Mouse (Mus musculus): ENCODE measurements at regions not wholly inside any gene's neighbourhood (a gene's known extent, or its start where the extent isn't known, plus 50 kb on each side); places are given as distances from the start of the nearest gene placed in this dataset.

- Histone ChIP-seq H3K4me3 (replicated peaks; ENCODE audit: low read length) (no peak overlapping the region), H3K36me3 (ENCODE audit: insufficient read depth, low read length) (no peaks in the 10 kb centered on the region), H3K4me1 (replicated peaks; ENCODE audit: low read depth, low read length) (no peaks in the 10 kb centered on the region), H3K9me3 (ENCODE audit: low read length) (no peaks in the 10 kb centered on the region), H3K27me3 (ENCODE audit: insufficient read depth, low read length) (no peaks in the 10 kb centered on the region)
- TF ChIP-seq CTCF (conservative IDR thresholded peaks at IDR 0.05; ENCODE audit: low read length) (no peak), POU5F1 (IDR thresholded peaks at IDR 0.05; ENCODE audit: borderline replicate concordance, low read length) (no peak), NANOG (IDR thresholded peaks at IDR 0.05; ENCODE audit: borderline replicate concordance, low read length) (no peak)
Observed at GRCm38 (mm10) chr4:55984026-55984425, 451.8 kb upstream of the Klf4 start.

GRCm38 (mm10) chr4:55978539-55978938 lies 446.3 kb upstream of the Klf4 start:
- H3K9me3 ChIP-seq (ENCODE audit: low read length): no peaks in the 10 kb centered on the region
- no peaks in the 10 kb centered on the region for H3K4me1 ChIP-seq (replicated peaks; ENCODE audit: low read depth, low read length)
- no peak overlapping the region for H3K4me3 ChIP-seq (replicated peaks; ENCODE audit: low read length)
- no peak for TF ChIP-seq NANOG (IDR thresholded peaks at IDR 0.05; ENCODE audit: borderline replicate concordance, low read length)
- no peak for TF ChIP-seq CTCF (conservative IDR thresholded peaks at IDR 0.05; ENCODE audit: low read length)
- TF ChIP-seq POU5F1 (IDR thresholded peaks at IDR 0.05; ENCODE audit: borderline replicate concordance, low read length): no peak
- H3K27me3 ChIP-seq (ENCODE audit: insufficient read depth, low read length): no peaks in the 10 kb centered on the region
- H3K36me3 ChIP-seq (ENCODE audit: insufficient read depth, low read length): no peaks in the 10 kb centered on the region

- no peaks in the 10 kb centered on the region for H3K4me1 ChIP-seq (replicated peaks; ENCODE audit: low read depth, low read length)
- no peaks in the 10 kb centered on the region for H3K27me3 ChIP-seq (ENCODE audit: insufficient read depth, low read length)
- no peak overlapping the region for H3K4me3 ChIP-seq (replicated peaks; ENCODE audit: low read length)
- H3K9me3 ChIP-seq (ENCODE audit: low read length): no peaks in the 10 kb centered on the region
- no peak for TF ChIP-seq CTCF (conservative IDR thresholded peaks at IDR 0.05; ENCODE audit: low read length)
- no peak for TF ChIP-seq NANOG (IDR thresholded peaks at IDR 0.05; ENCODE audit: borderline replicate concordance, low read length)
- TF ChIP-seq POU5F1 (IDR thresholded peaks at IDR 0.05; ENCODE audit: borderline replicate concordance, low read length): no peak
- H3K36me3 ChIP-seq (ENCODE audit: insufficient read depth, low read length): no peaks in the 10 kb centered on the region
Observed at GRCm38 (mm10) chr4:55976265-55976664, 444.0 kb upstream of the Klf4 start.

- Histone ChIP-seq H3K27me3 (ENCODE audit: insufficient read depth, low read length) (no peaks in the 10 kb centered on the region), H3K9me3 (ENCODE audit: low read length) (no peaks in the 10 kb centered on the region), H3K4me3 (replicated peaks; ENCODE audit: low read length) (no peak overlapping the region), H3K4me1 (replicated peaks; ENCODE audit: low read depth, low read length) (no peaks in the 10 kb centered on the region), H3K36me3 (ENCODE audit: insufficient read depth, low read length) (no peaks in the 10 kb centered on the region)
- no peak for TF ChIP-seq NANOG (IDR thresholded peaks at IDR 0.05; ENCODE audit: borderline replicate concordance, low read length)
- no peak for TF ChIP-seq CTCF (conservative IDR thresholded peaks at IDR 0.05; ENCODE audit: low read length)
- TF ChIP-seq POU5F1 (IDR thresholded peaks at IDR 0.05; ENCODE audit: borderline replicate concordance, low read length): no peak
Observed at GRCm38 (mm10) chr4:55973706-55974105, 441.4 kb upstream of the Klf4 start.

GRCm38 (mm10) chr4:55972235-55972819 lies 440.1 kb upstream of the Klf4 start:
- H3K4me3 ChIP-seq (replicated peaks; ENCODE audit: low read length): no peak overlapping the region
- no peaks in the 10 kb centered on the region for H3K9me3 ChIP-seq (ENCODE audit: low read length)
- no peak for TF ChIP-seq CTCF (conservative IDR thresholded peaks at IDR 0.05; ENCODE audit: low read length)
- TF ChIP-seq POU5F1 (IDR thresholded peaks at IDR 0.05; ENCODE audit: borderline replicate concordance, low read length): no peak
- TF ChIP-seq NANOG (IDR thresholded peaks at IDR 0.05; ENCODE audit: borderline replicate concordance, low read length): no peak
- H3K36me3 ChIP-seq (ENCODE audit: insufficient read depth, low read length): no peaks in the 10 kb centered on the region
- no peaks in the 10 kb centered on the region for H3K27me3 ChIP-seq (ENCODE audit: insufficient read depth, low read length)
- no peaks in the 10 kb centered on the region for H3K4me1 ChIP-seq (replicated peaks; ENCODE audit: low read depth, low read length)

- Histone ChIP-seq H3K4me3 (replicated peaks; ENCODE audit: low read length) (no peak overlapping the region), H3K27me3 (ENCODE audit: insufficient read depth, low read length) (no peaks in the 10 kb centered on the region), H3K4me1 (replicated peaks; ENCODE audit: low read depth, low read length) (no peaks in the 10 kb centered on the region), H3K36me3 (ENCODE audit: insufficient read depth, low read length) (no peaks in the 10 kb centered on the region), H3K9me3 (ENCODE audit: low read length) (no peaks in the 10 kb centered on the region)
- no peak for TF ChIP-seq CTCF (conservative IDR thresholded peaks at IDR 0.05; ENCODE audit: low read length)
Observed at GRCm38 (mm10) chr4:55960063-55960462, 427.8 kb upstream of the Klf4 start.

GRCm38 (mm10) chr4:55953701-55954100 lies 421.4 kb upstream of the Klf4 start:
- H3K36me3 ChIP-seq (ENCODE audit: insufficient read depth, low read length): no peaks in the 10 kb centered on the region

GRCm38 (mm10) chr4:55952220-55952619 lies 420.0 kb upstream of the Klf4 start:
- Histone ChIP-seq H3K36me3 (ENCODE audit: insufficient read depth, low read length) (no peaks in the 10 kb centered on the region), H3K27me3 (ENCODE audit: insufficient read depth, low read length) (no peaks in the 10 kb centered on the region), H3K4me3 (replicated peaks; ENCODE audit: low read length) (no peak overlapping the region), H3K4me1 (replicated peaks; ENCODE audit: low read depth, low read length) (no peaks in the 10 kb centered on the region), H3K9me3 (ENCODE audit: low read length) (no peaks in the 10 kb centered on the region)
- TF ChIP-seq CTCF (conservative IDR thresholded peaks at IDR 0.05; ENCODE audit: low read length) (no peak), NANOG (IDR thresholded peaks at IDR 0.05; ENCODE audit: borderline replicate concordance, low read length) (no peak), POU5F1 (IDR thresholded peaks at IDR 0.05; ENCODE audit: borderline replicate concordance, low read length) (no peak)

More at GRCm38 (mm10) chr4:55953701-55954100, 421.4 kb upstream of the Klf4 start:
- H3K4me3 ChIP-seq (replicated peaks; ENCODE audit: low read length): no peak overlapping the region
- no peaks in the 10 kb centered on the region for H3K9me3 ChIP-seq (ENCODE audit: low read length)
- TF ChIP-seq POU5F1 (IDR thresholded peaks at IDR 0.05; ENCODE audit: borderline replicate concordance, low read length): no peak
- no peak for TF ChIP-seq NANOG (IDR thresholded peaks at IDR 0.05; ENCODE audit: borderline replicate concordance, low read length)
- TF ChIP-seq CTCF (conservative IDR thresholded peaks at IDR 0.05; ENCODE audit: low read length): no peak
- H3K27me3 ChIP-seq (ENCODE audit: insufficient read depth, low read length): no peaks in the 10 kb centered on the region
- no peaks in the 10 kb centered on the region for H3K4me1 ChIP-seq (replicated peaks; ENCODE audit: low read depth, low read length)

- TF ChIP-seq POU5F1 (IDR thresholded peaks at IDR 0.05; ENCODE audit: borderline replicate concordance, low read length): no peak
- TF ChIP-seq CTCF (conservative IDR thresholded peaks at IDR 0.05; ENCODE audit: low read length): no peak
- TF ChIP-seq NANOG (IDR thresholded peaks at IDR 0.05; ENCODE audit: borderline replicate concordance, low read length): no peak
- H3K4me1 ChIP-seq (replicated peaks; ENCODE audit: low read depth, low read length): no peaks in the 10 kb centered on the region
- no peaks in the 10 kb centered on the region for H3K27me3 ChIP-seq (ENCODE audit: insufficient read depth, low read length)
- H3K36me3 ChIP-seq (ENCODE audit: insufficient read depth, low read length): no peaks in the 10 kb centered on the region
- no peak overlapping the region for H3K4me3 ChIP-seq (replicated peaks; ENCODE audit: low read length)
- H3K9me3 ChIP-seq (ENCODE audit: low read length): no peaks in the 10 kb centered on the region
Observed at GRCm38 (mm10) chr4:55941423-55941822, 409.2 kb upstream of the Klf4 start.

Data from E14TG2a.4 (cell line).